Mouse (Mus musculus) heart, postnatal 0 days (tissue): Measurements from ENCODE around the gene Hnrnpul1. TPM values are rescaled to one million over a fixed set of nuclear protein-coding genes. Genes with fewer than 3 reads are reported as not detected.
A peak's percentile ranks its signal among the peaks of the same experiment; 100 is the strongest.

Source experiments
- ATAC-seq: fragments of 200-750 bp; cut with Nextera tagmentation; 2 replicates; pipeline ENCODE4 v1.8.0; 2017; ENCODE audit warnings: low read depth, moderate number of reproducible peaks, moderate library complexity; ENCODE audit not compliant: insufficient read depth
- DNase-seq: peaks from one replicate; pipeline ENCODE4 v3.0.0-alpha.2; 2016; ENCODE audit warnings: low spot score
- H3K27ac ChIP-seq: fragments of 300-500 bp; sonication (generic); 2 replicates; pipeline ENCODE4 v1.5.1; 2014; ENCODE audit warnings: low read depth, mild to moderate bottlenecking
- H3K27me3 ChIP-seq: fragments of 300-500 bp; sonication (generic); 2 replicates; pipeline ENCODE4 v1.6.1; 2014; ENCODE audit warnings: low read length, mixed read lengths; ENCODE audit not compliant: control insufficient read depth, insufficient read depth
- H3K36me3 ChIP-seq: fragments of 300-500 bp; sonication (generic); replicated peaks from 2 replicates; pipeline ENCODE4 v1.6.1; 2014; ENCODE audit warnings: low read length, mixed read lengths; ENCODE audit not compliant: control insufficient read depth, insufficient read depth
- H3K4me1 ChIP-seq: fragments of 300-500 bp; sonication (generic); 2 replicates; pipeline ENCODE4 v1.6.1; 2014; ENCODE audit warnings: antibody characterized with exemption; ENCODE audit not compliant: control insufficient read depth, insufficient read depth
- H3K4me2 ChIP-seq: fragments of 300-500 bp; sonication (generic); 2 replicates; pipeline ENCODE4 v1.6.1; 2014; ENCODE audit warnings: low read depth, mild to moderate bottlenecking, low read length, moderate library complexity
- H3K4me3 ChIP-seq: fragments of 300-500 bp; sonication (generic); 2 replicates; pipeline ENCODE4 v1.5.1; 2014; ENCODE audit warnings: low read depth, low read length
- H3K9ac ChIP-seq: fragments of 300-500 bp; sonication (generic); replicated peaks from 2 replicates; pipeline ENCODE4 v1.6.1; 2014; ENCODE audit warnings: low read depth, low read length, mixed read lengths
- H3K9me3 ChIP-seq: fragments of 300-500 bp; sonication (generic); replicated peaks from 2 replicates; pipeline ENCODE4 v1.6.1; 2016; ENCODE audit warnings: low read length; ENCODE audit not compliant: control insufficient read depth
- CTCF ChIP-seq: IDR thresholded peaks from 2 replicates; pipeline ENCODE4 v1.5.1; 2016; ENCODE audit warnings: antibody characterized with exemption, control low read depth, low read depth
- EP300 ChIP-seq: IDR thresholded peaks from 2 replicates; pipeline ENCODE4 v1.6.1; 2016; ENCODE audit warnings: antibody characterized with exemption, low read depth
- WGBS: fragments of 180-500 bp; shearing (Covaris S2); extraction: QIAGEN DNeasy Blood & Tissue Kit; methylation state at CpG from one replicate; pipeline ENCODE4 v1.1.7; 2014; 5-methylcytosine and 5-hydroxymethylcytosine counted together
- polyA plus RNA-seq: library from polyadenylated mRNA; unstranded; fragments of >200 nt; fragmentation: Nextera tagmentation; extraction: Ambion mirVana; gene quantifications from 2 replicates; pipeline ENCODE4 v1.2.1, GENCODE M21; 2015
- total RNA-seq: library from RNA; depleted of rRNA; stranded (reverse); fragments of >200 nt; gene quantifications from 2 replicates; pipeline ENCODE4 v1.2.3, GENCODE M21; 2014; ENCODE audit warnings: low replicate concordance

Hnrnpul1 gene
- total and polyA plus RNA-seq, 2 experiments from 2014 or later: 27.7 to 78.5 TPM

DNA sequence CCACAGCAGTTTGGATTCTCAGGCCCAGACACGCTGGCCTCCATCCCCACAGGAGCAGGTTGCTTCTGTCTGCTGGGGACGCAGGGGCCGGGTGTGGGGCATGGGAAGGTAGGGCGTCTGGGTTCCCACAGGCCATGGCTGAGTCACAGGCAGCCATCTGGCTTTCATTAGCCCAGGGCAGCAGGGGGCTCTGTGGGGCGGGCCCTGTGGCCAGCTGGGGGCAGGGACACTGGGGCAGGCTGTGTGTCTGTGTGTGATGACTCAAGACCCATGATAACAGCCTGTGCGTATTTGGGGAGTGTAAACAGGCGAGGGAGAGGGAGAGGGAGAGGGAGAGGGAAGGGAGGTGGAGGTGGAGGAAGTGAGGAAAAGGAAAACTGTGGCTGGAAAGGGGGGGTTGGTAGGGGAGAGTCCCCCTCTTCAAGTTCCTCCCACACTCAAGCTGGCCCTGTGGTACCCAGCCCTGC is 42.8 kb downstream of the Hnrnpul1 start:
- no peaks in the 10 kb centered on the region for H3K9me3 ChIP-seq
- H3K27ac ChIP-seq: peak overlapping the region; percentile 81
- H3K9ac ChIP-seq: no peak overlapping the region
- peak; percentile 46 for ATAC-seq
- peaks cover 46% of the 10 kb centered on the region for H3K36me3 ChIP-seq
- H3K4me3 ChIP-seq: no peak overlapping the region
- peaks cover 36% of the 10 kb centered on the region for H3K4me1 ChIP-seq
- H3K4me2 ChIP-seq: no peak overlapping the region
- peak; percentile 67 for DNase-seq
- 29% methylated on average over 7 of the region's 7 CpGs for WGBS
- H3K27me3 ChIP-seq: no peaks in the 10 kb centered on the region
- TF ChIP-seq EP300: no peak
- TF ChIP-seq CTCF: no peak

DNA sequence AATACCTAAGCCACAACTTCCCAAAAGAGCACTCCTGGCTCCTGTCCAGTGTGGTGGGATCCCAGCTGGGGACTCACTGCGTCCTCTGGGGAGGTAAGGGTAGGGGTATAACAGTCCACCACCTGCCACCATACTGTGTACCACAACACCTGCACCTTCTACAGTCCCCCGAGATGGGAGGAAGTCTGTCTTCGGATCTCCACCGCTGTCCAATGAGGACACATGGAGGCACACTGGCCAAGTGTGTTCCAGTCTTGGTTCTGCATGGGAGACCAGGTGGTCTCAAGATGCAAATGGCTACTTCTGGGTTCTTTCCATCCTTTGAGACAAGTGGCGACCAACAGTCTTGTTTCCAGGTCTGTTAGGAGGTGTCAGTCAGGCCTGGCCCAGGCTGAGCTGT is 43.4 kb downstream of the Hnrnpul1 start:
- Histone ChIP-seq H3K4me1 (peaks cover 39% of the 10 kb centered on the region), H3K36me3 (peaks cover 46% of the 10 kb centered on the region), H3K4me2 (no peak overlapping the region), H3K4me3 (no peak overlapping the region), H3K9ac (no peak overlapping the region), H3K27ac (peak overlapping the region; percentile 81), H3K9me3 (no peaks in the 10 kb centered on the region), H3K27me3 (no peaks in the 10 kb centered on the region)
- TF ChIP-seq EP300: no peak
- no peak for TF ChIP-seq CTCF
- 51% methylated on average over 5 of the region's 5 CpGs for WGBS
- DNase-seq: no peak
- no peak for ATAC-seq

DNA sequence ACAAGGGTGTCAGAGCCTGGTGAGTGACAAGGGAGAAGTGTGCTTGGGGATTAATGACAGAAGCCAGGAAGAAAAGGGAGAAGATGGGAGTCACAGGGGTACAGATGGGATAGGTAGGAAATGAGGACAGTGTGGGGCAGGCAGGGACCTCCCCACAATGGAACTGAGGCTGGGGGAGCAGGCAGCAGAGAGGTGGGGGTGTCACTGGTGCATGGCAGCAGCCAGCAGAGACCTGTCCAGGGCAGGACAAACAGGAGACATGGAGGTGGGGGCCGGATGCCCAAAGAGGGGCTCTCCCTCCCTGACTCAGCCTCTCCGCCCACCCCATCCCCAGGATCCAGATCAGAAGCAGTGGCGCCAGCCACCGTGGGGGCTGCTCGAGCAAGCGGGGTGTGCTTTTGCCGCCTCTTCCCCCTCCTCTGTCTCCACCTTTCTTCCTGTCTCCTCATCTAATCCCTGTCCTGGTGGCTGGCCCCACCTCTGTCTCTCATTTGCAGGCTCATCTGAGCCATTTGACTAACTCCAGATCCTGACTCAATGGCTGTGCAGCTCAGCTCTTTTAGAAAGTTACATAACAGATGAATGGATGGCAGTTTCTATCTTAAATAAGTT is 43.9 kb downstream of the Hnrnpul1 start:
- ATAC-seq (peak; percentile 5; the same call in 1 of the 2 replicates), DNase-seq (no peak)
- WGBS: 14% methylated on average over 7 of the region's 7 CpGs
- TF ChIP-seq EP300: no peak
- no peak for TF ChIP-seq CTCF
- no peaks in the 10 kb centered on the region for H3K27me3 ChIP-seq
- H3K4me1 ChIP-seq: peaks cover 44% of the 10 kb centered on the region
- H3K4me3 ChIP-seq: no peak overlapping the region
- peak overlapping the region; percentile 81; the same call in 1 of the 2 replicates for H3K27ac ChIP-seq
- H3K9ac ChIP-seq: peak overlapping the region; percentile 30; the same call in 1 of the 2 replicates
- H3K9me3 ChIP-seq: no peaks in the 10 kb centered on the region
- peaks cover 41% of the 10 kb centered on the region for H3K36me3 ChIP-seq
- H3K4me2 ChIP-seq: peak overlapping the region; percentile 30

DNA sequence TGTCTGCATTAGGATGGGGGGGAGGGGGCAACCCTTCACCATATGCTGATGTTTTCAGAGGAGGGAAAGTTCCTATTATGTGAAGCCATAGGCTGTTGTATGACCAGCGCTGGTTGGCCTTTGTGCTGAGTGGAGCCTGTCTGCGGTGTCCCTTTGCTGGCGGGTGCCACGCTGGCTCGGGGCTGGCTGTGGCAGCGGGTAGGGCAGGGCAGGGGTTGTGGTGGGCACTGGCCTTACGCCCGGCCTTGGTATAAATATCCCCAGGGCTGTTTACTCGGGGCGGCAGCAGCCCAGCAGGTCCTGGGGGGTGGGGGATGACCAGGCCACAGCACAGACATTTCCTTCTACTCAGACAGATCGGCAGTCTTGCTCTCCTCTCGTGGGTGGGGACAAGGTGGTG is 44.6 kb downstream of the Hnrnpul1 start:
- peak; percentile 33 for ATAC-seq
- Histone ChIP-seq H3K27me3 (no peaks in the 10 kb centered on the region), H3K4me2 (peak overlapping the region; percentile 30), H3K9ac (peak overlapping the region; percentile 30; the same call in 1 of the 2 replicates), H3K4me1 (peaks cover 50% of the 10 kb centered on the region), H3K36me3 (peaks cover 34% of the 10 kb centered on the region), H3K27ac (peak overlapping the region; percentile 81), H3K4me3 (no peak overlapping the region), H3K9me3 (no peaks in the 10 kb centered on the region)
- TF ChIP-seq EP300 (no peak), CTCF (no peak)
- 7% methylated on average over 12 of the region's 12 CpGs for WGBS
- DNase-seq: no peak

DNA sequence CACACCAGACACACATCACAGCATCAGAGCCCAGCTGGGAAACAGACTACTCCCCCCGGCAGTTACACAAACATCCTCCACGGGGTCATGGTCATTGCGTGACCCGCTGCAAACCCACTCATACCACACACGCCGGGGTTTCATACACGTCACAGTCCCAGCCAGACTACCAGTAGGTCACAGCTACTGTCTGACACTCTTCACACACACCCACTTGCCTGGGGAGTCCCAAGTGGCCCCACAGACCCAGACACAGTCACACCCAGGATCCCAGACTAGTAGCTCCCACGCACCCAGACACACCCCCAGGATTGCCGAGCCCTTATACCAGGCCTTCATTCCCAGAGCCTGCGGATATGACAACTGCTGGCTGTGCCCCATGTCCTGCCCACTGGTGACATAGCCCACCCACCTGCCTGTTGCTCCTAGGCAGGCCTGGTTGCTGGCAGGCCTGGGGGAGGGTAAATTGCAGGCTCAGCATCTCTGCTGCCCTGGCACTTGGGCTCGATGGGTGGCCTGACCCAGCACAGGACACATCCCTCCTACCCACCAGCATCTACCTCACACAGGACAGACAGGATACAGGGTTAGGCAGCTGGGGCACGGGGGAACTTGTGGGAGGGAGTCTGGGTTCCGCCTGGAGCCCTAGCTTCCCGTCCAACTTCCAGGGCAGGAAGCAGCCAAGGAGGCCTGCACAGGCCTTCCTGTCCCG is 46.8 kb downstream of the Hnrnpul1 start:
- H3K27ac ChIP-seq: peak overlapping the region; percentile 81
- ATAC-seq: peak; percentile 63
- H3K9me3 ChIP-seq: no peaks in the 10 kb centered on the region
- peak overlapping the region; percentile 16; the same call in 1 of the 2 replicates for H3K4me2 ChIP-seq
- H3K4me3 ChIP-seq: no peak overlapping the region
- H3K36me3 ChIP-seq: peaks cover 12% of the 10 kb centered on the region
- DNase-seq: no peak
- H3K9ac ChIP-seq: no peak overlapping the region
- WGBS: 40% methylated on average over 15 of the region's 15 CpGs
- peaks cover 66% of the 10 kb centered on the region for H3K4me1 ChIP-seq
- TF ChIP-seq EP300 (peak; percentile 8; the same call in 1 of the 2 replicates), CTCF (no peak)
- no peaks in the 10 kb centered on the region for H3K27me3 ChIP-seq
